Mouse (Mus musculus) olfactory bulb, adult 2 months (tissue): ENCODE results near the gene Mdga1.

Experiments
- CTCF ChIP-seq: fragments of 200-500 bp; IDR thresholded peaks from 2 replicates; pipeline ENCODE4 v1.5.1; 2012; ENCODE audit warnings: low read depth, mild to moderate bottlenecking, low read length, moderate library complexity; ENCODE audit not compliant: insufficient read depth
- POLR2A ChIP-seq: fragments of 200-500 bp; IDR thresholded peaks from 2 replicates; pipeline ENCODE4 v1.6.1; 2012; ENCODE audit warnings: mild to moderate bottlenecking, low read depth, low read length, moderate library complexity; ENCODE audit not compliant: insufficient read depth

- TF ChIP-seq CTCF = no peak
- 0 out of 2 replicates have a peak, but pooled peaks have one; percentile 14 for TF ChIP-seq POLR2A
Measured at GRCm38 (mm10) chr17:29823439-29824207, 146.3 kb downstream of the Mdga1 start.
